Mouse (Mus musculus) CH12.LX (cell line): ENCODE measurements around the gene Cuedc1.
A peak's percentile ranks its signal among the peaks of the same experiment; 100 is the strongest.

ENCODE experiments used
- CTCF ChIP-seq, 2 experiments: IDR thresholded peaks in 1 of 2; conservative IDR thresholded peaks in 1 of 2; 2 replicates each; pipeline ENCODE4 v1.5.1; 2011 to 2012; ENCODE audit warnings: low read depth in 2 of 2, low read length in 2 of 2, improper control_type of control experiment in 1 of 2, inconsistent platforms in 1 of 2, mild to moderate bottlenecking in 1 of 2, moderate library complexity in 1 of 2
- E2F4 ChIP-seq: IDR thresholded peaks from 2 replicates; pipeline ENCODE4 v1.6.1; 2011; ENCODE audit warnings: low read depth, low read length, improper control_type of control experiment; ENCODE audit not compliant: insufficient replicate concordance
- EP300 ChIP-seq: IDR thresholded peaks from 2 replicates; pipeline ENCODE4 v1.6.1; 2011; ENCODE audit warnings: low read length, improper control_type of control experiment
- ETS1 ChIP-seq: conservative IDR thresholded peaks from 2 replicates; pipeline ENCODE4 v1.6.1; 2012; ENCODE audit warnings: low read depth, mild to moderate bottlenecking, inconsistent platforms, low read length, improper control_type of control experiment, moderate library complexity
- GABPA ChIP-seq: IDR thresholded peaks from 2 replicates; pipeline ENCODE4 v1.6.1; 2012; ENCODE audit warnings: low read depth, low read length, improper control_type of control experiment, inconsistent platforms; ENCODE audit not compliant: insufficient replicate concordance
- IRF4 ChIP-seq: IDR thresholded peaks from 2 replicates; pipeline ENCODE4 v1.6.1; 2014; ENCODE audit warnings: low read depth, mild to moderate bottlenecking, inconsistent platforms, low read length, improper control_type of control experiment
- MAX ChIP-seq: IDR thresholded peaks from 2 replicates; pipeline ENCODE4 v1.6.1; 2011; ENCODE audit warnings: low read length, improper control_type of control experiment
- MEF2A ChIP-seq: IDR thresholded peaks from 2 replicates; pipeline ENCODE4 v1.6.1; 2014; ENCODE audit warnings: low read depth, mild to moderate bottlenecking, inconsistent platforms, low read length, improper control_type of control experiment, borderline replicate concordance
- NELFE ChIP-seq: IDR thresholded peaks from 2 replicates; pipeline ENCODE4 v1.6.1; 2011; ENCODE audit warnings: low read depth, low read length, improper control_type of control experiment
- POLR2A ChIP-seq: IDR thresholded peaks from 2 replicates; pipeline ENCODE4 v1.6.1; 2011; ENCODE audit warnings: low read depth, mild to moderate bottlenecking, improper control_type of control experiment, low read length
- POLR2AphosphoS2 ChIP-seq: IDR thresholded peaks from 2 replicates; pipeline ENCODE4 v1.6.1; 2011; ENCODE audit warnings: low read depth, low read length, improper control_type of control experiment
- USF1 ChIP-seq: IDR thresholded peaks from 2 replicates; pipeline ENCODE4 v1.6.1; 2014; ENCODE audit warnings: low read depth, mild to moderate bottlenecking, inconsistent platforms, low read length, improper control_type of control experiment
- ZC3H11A ChIP-seq: IDR thresholded peaks from 2 replicates; pipeline ENCODE4 v1.6.1; 2012; ENCODE audit warnings: low read depth, mild to moderate bottlenecking, inconsistent platforms, low read length, improper control_type of control experiment

DNA sequence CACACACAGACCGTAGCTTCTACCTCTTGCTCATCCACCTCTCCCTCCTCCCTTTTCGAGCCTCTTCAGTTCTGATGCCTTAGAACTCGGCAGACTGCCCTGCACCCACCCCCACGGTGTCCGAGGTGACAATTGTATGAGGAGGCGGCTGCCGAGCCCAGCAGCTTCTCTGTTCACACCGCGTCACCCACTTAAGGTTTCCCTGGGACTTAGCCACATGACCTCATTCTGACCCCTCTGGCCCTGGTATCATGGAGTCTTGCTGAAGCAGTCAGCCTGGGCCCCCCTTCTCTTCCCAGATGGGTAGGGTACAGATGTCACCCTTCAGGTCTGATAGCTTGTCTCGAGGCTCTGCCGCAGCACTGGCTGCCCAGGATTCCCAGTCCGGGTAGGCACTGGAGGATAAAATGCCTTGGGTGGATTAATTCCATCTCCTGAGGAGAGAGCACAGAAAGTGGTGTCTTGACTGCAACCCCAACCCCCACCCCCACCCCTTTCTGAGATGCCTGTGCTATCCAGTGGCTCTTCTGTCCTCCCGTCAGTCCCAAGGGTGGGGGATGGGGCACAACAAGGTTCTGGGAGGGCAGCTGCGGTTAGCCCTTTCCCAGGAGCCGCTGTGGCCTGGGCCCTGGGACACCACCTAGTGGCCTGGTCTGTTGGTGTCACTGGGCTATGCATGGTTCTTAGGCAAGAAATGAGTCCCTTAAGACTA is 63.9 kb downstream of the Cuedc1 start:
- TF ChIP-seq POLR2A (no peak), MEF2A (peak; percentile 32; the same call in 1 of the 2 replicates), CTCF (conservative IDR thresholded peaks at IDR 0.05 in 1 of 2, IDR thresholded peaks at IDR 0.05 in 1 of 2; ENCODE audit: low read depth in 2 of 2, low read length in 2 of 2) (peak; percentile 42 to 96; a peak in 3 of 4 replicates), E2F4 (no peak), POLR2AphosphoS2 (no peak), EP300 (no peak; the same call in 1 of the 2 replicates), ZC3H11A (peak; percentile 63; the same call in 1 of the 2 replicates), NELFE (peak; percentile 47; the same call in 1 of the 2 replicates), USF1 (no peak), IRF4 (peak; percentile 94), MAX (no peak), ETS1 (no peak; the same call in 1 of the 2 replicates), GABPA (no peak)
